Mouse (Mus musculus): ENCODE measurements around the gene Cdk5. TPM values are rescaled to one million over a fixed set of nuclear protein-coding genes. Genes with fewer than 3 reads are reported as not detected.

Gene Cdk5
- polyA plus RNA-seq, 1 experiment from 2014 or later: 95.9 TPM

DNA sequence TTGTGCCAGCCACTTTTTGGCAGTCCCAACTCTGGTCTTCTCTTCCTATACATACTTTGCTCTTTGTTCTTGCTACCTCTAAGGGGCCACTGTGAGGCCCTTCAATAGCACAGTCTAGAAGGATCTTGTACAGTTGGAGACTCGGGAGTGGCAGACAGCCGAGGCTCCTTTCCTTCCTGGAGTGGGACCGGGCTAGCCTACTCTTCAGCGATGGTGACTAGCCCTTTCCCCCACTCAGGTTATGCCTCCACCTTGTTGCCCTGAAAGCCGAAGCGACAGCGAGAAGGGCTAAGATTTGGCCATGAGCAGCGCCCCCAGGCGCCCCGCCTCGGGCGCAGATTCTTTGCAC, 3.9 kb upstream of the Cdk5 start:
- H3K9ac ChIP-seq (replicated peaks): no peak overlapping the region; the same call in 1 of the 2 replicates
- H3K36me3 ChIP-seq: peaks cover 29% of the 10 kb centered on the region
- peak overlapping the region; percentile 2; the same call in 1 of the 2 replicates for H3K4me3 ChIP-seq (replicated peaks)
- 15% methylated on average over 12 of the region's 12 CpGs for WGBS
- H3K4me1 ChIP-seq (replicated peaks): peaks cover 57% of the 10 kb centered on the region
- H3K27me3 ChIP-seq: peaks cover 11% of the 10 kb centered on the region
- no peak for ATAC-seq
- H3K9me3 ChIP-seq: no peaks in the 10 kb centered on the region
- H3K4me2 ChIP-seq (replicated peaks): peak overlapping the region; percentile 74
- no peak overlapping the region for H3K27ac ChIP-seq

DNA sequence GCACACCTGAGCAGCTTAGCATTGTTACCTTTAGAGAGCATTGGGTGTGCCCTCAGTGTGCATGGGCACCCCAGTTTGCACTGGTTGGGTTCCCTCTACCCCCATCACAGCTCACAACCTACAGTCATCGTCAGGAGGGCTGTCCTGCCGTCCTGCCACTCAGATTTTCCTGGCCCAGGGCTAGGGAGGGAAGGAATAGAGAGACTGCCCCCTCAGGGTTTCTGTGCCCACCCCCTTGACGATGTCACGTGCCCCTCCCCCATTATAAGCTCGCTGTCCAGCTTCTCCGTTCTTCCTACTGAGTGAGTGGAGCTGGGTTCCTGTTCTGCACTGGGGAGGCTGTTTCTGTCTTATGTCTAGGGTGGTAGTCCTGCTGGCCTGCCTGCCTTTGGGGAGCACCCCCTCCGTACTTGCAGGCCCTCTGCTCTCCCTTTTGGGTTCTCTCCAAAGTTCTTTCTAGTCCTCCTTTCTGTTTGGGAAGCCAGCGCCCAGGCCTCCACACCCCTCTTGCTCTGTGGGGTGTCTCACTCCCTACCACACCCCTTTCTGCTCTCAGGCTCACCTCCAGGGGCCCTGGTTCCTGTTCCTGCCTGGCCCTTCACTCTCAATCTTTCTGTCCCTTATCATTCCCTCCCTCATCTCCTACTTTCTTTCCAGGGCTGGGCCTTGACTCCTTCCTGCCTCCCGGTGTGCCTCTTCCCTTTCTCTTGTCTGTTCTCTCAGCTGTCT, 3.4 kb upstream of the Cdk5 start:
- whole genome bisulfite sequencing: 12% methylated on average over 9 of the region's 9 CpGs
- H3K4me3 ChIP-seq (replicated peaks): peak overlapping the region; percentile 67
- ATAC-seq: no peak
- H3K27me3 ChIP-seq: peaks cover 11% of the 10 kb centered on the region
- peaks cover 62% of the 10 kb centered on the region for H3K4me1 ChIP-seq (replicated peaks)
- H3K4me2 ChIP-seq (replicated peaks): peak overlapping the region; percentile 74
- peaks cover 23% of the 10 kb centered on the region for H3K36me3 ChIP-seq
- no peak overlapping the region for H3K27ac ChIP-seq
- H3K9ac ChIP-seq (replicated peaks): peak overlapping the region; percentile 74
- H3K9me3 ChIP-seq: no peaks in the 10 kb centered on the region

DNA sequence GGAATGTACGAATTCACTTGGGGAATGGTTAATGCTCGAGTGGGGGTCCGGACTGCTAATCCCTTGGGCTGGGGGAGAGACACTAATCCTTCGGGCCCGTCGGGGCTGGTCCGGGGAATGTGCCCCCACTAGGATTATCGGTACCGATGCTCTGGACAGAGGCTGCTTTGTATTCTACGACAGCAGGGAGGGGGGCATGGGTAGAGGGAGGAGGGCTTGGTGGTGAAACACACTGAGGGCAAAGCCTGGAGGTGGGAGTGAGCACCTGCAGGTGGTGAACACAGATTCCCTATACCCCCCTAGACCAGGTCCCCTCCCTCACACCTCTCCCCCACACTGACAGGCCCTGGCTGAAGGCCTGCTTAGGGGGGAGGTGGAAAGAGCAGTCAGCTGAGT, 2.7 kb upstream of the Cdk5 start:
- peak overlapping the region; percentile 91; the same call in 1 of the 2 replicates for H3K27ac ChIP-seq
- peak overlapping the region; percentile 74 for H3K9ac ChIP-seq (replicated peaks)
- H3K4me1 ChIP-seq (replicated peaks): peaks cover 64% of the 10 kb centered on the region
- peaks cover 21% of the 10 kb centered on the region for H3K36me3 ChIP-seq
- H3K4me3 ChIP-seq (replicated peaks): peak overlapping the region; percentile 67
- H3K27me3 ChIP-seq: peaks cover 11% of the 10 kb centered on the region
- WGBS: under 1% methylated on average over 10 of the region's 10 CpGs
- ATAC-seq: no peak
- no peaks in the 10 kb centered on the region for H3K9me3 ChIP-seq
- H3K4me2 ChIP-seq (replicated peaks): peak overlapping the region; percentile 74

DNA sequence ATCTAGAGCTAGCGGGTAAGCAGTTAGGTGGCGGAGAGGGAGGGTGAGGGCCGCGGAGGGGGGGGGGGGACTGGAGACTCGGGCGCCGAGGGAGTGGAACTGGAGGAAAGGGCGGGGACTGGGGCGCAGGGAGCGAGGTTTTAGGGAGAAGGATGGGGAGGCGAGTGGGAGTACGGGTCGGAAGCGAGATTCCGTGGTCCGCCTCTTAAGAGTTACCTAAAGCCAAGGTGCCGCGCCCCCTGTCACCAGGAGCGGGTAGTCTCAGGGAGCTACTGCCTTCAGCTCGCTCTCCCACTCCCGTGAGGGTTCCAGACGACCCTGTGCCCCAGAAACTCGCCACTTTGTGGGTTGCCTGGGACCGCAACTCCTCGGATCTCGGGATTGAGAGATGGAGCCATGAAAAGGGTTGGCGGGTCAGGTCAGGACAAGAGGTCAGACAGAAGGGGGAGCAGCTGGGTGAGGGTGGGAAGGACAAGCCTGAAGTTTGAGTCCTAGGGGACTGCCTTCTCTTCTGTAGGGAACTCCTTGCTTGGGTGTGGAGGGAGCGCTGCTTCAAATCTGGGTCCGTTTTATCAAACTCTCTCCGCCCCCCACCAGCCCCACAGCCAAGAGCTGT, 2.2 kb upstream of the Cdk5 start:
- Histone ChIP-seq H3K27ac (peak overlapping the region; percentile 91; the same call in 1 of the 2 replicates), H3K27me3 (peaks cover 11% of the 10 kb centered on the region), H3K4me1 (replicated peaks) (peaks cover 64% of the 10 kb centered on the region), H3K36me3 (peaks cover 21% of the 10 kb centered on the region), H3K9ac (replicated peaks) (peak overlapping the region; percentile 74), H3K4me3 (replicated peaks) (peak overlapping the region; percentile 67), H3K9me3 (no peaks in the 10 kb centered on the region), H3K4me2 (replicated peaks) (peak overlapping the region; percentile 74)
- 2% methylated on average over 17 of the region's 30 CpGs for WGBS
- ATAC-seq: no peak

DNA sequence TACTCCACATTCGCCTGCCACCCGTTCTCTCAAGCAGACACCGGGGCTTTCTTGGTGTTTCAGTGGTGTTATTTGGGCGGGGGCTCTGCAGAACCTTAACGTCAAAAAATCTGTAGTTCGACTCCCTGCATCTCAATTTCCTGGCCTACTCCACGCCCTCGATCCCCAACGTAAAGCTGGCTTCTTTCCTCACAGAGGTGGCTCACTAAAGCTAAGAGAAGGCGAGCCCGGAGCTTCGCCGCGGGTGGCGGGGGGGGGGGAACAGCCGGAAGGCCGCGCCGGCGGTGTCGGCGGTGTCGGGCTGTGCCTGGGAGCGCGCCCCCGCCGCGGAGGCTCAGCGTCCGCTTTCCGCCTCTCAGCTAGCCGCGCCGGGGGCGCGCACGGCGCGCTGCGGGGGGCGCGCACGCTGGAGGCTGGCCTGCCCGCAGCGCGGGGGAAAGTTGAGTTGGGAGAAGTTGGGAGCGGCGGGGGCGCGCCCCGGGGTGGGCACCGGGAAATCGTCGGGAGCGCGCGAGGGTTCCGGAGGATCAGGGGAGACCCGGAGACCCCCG, 1.6 kb upstream of the Cdk5 start:
- Histone ChIP-seq H3K36me3 (peaks cover 21% of the 10 kb centered on the region), H3K4me3 (replicated peaks) (peak overlapping the region; percentile 67), H3K4me1 (replicated peaks) (peaks cover 64% of the 10 kb centered on the region), H3K9me3 (no peaks in the 10 kb centered on the region), H3K27ac (peak overlapping the region; percentile 91), H3K4me2 (replicated peaks) (peak overlapping the region; percentile 74), H3K27me3 (peaks cover 11% of the 10 kb centered on the region), H3K9ac (replicated peaks) (peak overlapping the region; percentile 74)
- under 1% methylated on average over 59 of the region's 60 CpGs for WGBS
- no peak for ATAC-seq

DNA sequence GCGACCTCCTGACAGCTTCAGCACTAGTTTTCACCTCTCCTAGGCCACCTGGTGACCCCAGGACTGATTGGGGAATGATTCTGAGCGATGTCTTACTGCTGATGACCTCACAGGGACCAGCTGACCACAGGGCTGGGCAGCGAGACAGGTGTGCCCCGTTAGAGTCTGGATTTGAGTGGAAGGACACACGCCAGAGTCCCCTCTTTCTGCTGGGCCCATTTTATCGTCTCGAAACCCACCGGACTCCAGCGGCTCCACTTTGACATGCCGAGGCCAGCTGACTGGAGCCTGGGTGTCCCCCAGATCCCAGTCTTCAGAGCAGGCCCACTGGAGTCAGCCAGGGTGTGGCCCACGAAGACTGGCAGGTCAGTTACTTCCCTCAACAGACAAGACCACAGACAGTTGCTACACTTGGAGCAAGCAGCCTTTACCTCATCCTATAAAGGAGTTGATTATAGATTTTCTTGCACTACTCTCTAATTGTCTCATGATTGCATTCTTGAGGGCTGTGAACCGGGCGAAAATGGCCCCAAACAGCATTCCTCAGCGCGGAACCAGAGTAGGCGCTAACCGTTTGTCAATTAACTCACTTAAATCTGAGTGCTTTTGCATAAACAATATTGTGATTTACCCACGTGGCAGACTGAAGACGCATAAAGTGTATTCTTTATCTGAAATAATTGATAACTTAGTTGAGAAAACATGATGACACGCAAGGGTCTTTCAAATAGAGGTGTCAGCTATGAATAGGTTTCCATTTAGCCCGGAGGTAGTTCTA, 863 bp upstream of the Cdk5 start:
- H3K9me3 ChIP-seq: no peaks in the 10 kb centered on the region
- H3K27me3 ChIP-seq: peaks cover 11% of the 10 kb centered on the region
- peak overlapping the region; percentile 74 for H3K9ac ChIP-seq (replicated peaks)
- peak overlapping the region; percentile 91 for H3K27ac ChIP-seq
- H3K4me1 ChIP-seq (replicated peaks): peaks cover 64% of the 10 kb centered on the region
- 0 out of 2 replicates have a peak, but pooled peaks have one; percentile 0 for ATAC-seq
- H3K4me2 ChIP-seq (replicated peaks): peak overlapping the region; percentile 74
- peaks cover 23% of the 10 kb centered on the region for H3K36me3 ChIP-seq
- peak overlapping the region; percentile 67 for H3K4me3 ChIP-seq (replicated peaks)
- WGBS: 16% methylated on average over 21 of the region's 21 CpGs

DNA sequence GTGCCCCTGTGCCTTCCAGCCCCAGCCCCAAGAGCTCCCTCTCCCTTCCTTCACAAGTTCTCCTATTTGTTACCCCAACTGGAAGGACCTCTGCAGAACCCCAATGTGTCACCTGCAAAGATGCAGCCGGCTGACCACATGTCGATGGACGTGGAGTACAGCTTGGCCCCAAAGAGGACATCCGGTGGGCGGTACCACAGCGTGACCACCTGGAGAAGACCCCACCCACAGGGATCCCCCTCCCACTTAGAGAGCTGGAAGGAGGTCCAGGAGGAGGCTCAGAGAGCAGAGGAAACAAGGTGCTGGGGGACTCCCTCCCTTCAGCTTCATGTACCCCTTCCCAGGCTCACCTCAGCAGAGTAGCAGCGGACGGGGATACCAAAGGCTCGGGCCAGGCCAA, 2.9 kb downstream of the Cdk5 start:
- Histone ChIP-seq H3K36me3 (peaks cover 37% of the 10 kb centered on the region), H3K4me3 (replicated peaks) (no peak overlapping the region), H3K9ac (replicated peaks) (no peak overlapping the region), H3K4me1 (replicated peaks) (peaks cover 41% of the 10 kb centered on the region), H3K4me2 (replicated peaks) (no peak overlapping the region), H3K9me3 (no peaks in the 10 kb centered on the region), H3K27ac (no peak overlapping the region), H3K27me3 (0 out of 2 replicates have a peak, but pooled peaks cover 4% of the 10 kb centered on the region)
- 85% methylated on average over 9 of the region's 9 CpGs for WGBS
- no peak for ATAC-seq

DNA sequence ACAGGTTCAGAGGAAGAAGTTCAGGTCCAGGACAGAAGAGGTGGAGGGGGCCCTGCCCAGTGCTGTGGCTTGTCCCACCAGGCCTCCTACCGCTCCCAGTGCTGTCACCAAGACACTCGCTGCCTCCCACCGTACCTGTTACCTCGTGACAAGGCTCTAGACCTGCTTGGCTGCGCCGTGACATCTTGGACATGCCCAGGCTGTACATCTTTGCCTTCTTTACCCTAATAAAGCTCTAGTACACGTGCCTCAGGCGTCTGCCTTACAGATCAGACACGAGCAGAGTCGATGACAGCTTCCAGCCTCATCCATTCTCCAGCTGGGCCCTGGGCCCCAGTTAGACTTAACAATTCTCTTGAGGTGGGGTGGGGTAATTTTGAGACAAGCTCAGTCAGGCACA, 5.7 kb downstream of the Cdk5 start:
- Histone ChIP-seq H3K9ac (replicated peaks) (no peak overlapping the region), H3K4me2 (replicated peaks) (no peak overlapping the region), H3K27me3 (0 out of 2 replicates have a peak, but pooled peaks cover 4% of the 10 kb centered on the region), H3K4me1 (replicated peaks) (peaks cover 36% of the 10 kb centered on the region), H3K9me3 (no peaks in the 10 kb centered on the region), H3K27ac (no peak overlapping the region), H3K4me3 (replicated peaks) (no peak overlapping the region), H3K36me3 (peaks cover 37% of the 10 kb centered on the region)
- no peak for ATAC-seq
- WGBS: 91% methylated on average over 10 of the region's 10 CpGs

DNA sequence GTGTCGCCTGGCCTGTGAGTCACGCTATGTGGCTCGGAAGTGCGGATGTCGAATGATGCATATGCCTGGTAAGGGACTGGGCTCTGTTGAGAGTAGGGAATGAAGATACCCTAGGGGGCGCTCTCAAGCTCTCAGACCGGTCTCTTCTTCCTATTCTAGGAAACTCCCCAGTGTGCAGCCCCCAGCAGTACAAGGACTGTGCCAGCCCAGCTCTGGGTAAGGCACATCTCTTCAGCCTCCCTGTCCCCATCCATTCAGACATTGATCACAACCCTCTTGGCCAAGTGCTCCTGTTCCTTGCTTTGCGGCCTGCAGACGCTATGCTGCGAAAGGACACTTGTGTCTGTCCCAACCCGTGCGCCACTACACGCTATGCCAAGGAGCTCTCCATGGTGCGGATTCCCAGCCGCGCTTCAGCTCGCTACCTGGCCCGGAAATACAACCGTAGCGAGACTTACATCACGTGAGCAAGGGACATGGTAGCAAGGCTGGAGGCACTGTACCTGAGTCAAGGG, 7.1 kb downstream of the Cdk5 start:
- ATAC-seq: peak; percentile 70
- H3K4me2 ChIP-seq (replicated peaks): peak overlapping the region; percentile 20; the same call in 1 of the 2 replicates
- 0 out of 2 replicates have a peak overlapping the region, but pooled peaks have one; percentile 43 for H3K9ac ChIP-seq (replicated peaks)
- peaks cover 35% of the 10 kb centered on the region for H3K36me3 ChIP-seq
- H3K9me3 ChIP-seq: no peaks in the 10 kb centered on the region
- H3K27ac ChIP-seq: no peak overlapping the region
- H3K27me3 ChIP-seq: 0 out of 2 replicates have a peak, but pooled peaks cover 4% of the 10 kb centered on the region
- no peak overlapping the region for H3K4me3 ChIP-seq (replicated peaks)
- peaks cover 25% of the 10 kb centered on the region for H3K4me1 ChIP-seq (replicated peaks)
- WGBS: 6% methylated on average over 21 of the region's 21 CpGs

DNA sequence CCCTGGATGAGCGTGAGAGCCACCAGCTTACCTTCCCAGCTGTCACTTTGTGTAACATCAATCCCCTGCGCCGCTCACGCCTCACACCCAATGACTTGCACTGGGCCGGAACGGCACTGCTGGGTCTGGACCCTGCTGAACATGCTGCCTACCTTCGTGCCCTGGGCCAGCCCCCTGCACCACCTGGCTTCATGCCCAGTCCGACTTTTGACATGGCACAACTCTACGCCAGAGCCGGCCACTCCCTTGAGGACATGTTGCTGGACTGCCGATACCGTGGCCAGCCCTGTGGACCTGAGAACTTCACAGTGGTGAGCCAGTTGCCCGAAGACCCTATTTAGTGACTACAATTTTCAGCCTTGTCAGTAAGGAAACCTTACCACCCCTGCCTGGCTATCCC, 9.4 kb downstream of the Cdk5 start:
- Histone ChIP-seq H3K4me1 (replicated peaks) (peaks cover 25% of the 10 kb centered on the region), H3K36me3 (peaks cover 17% of the 10 kb centered on the region), H3K27ac (no peak overlapping the region), H3K4me2 (replicated peaks) (no peak overlapping the region), H3K9ac (replicated peaks) (no peak overlapping the region), H3K27me3 (0 out of 2 replicates have a peak, but pooled peaks cover 4% of the 10 kb centered on the region), H3K9me3 (no peaks in the 10 kb centered on the region), H3K4me3 (replicated peaks) (no peak overlapping the region)
- WGBS: 85% methylated on average over 13 of the region's 13 CpGs
- no peak for ATAC-seq

DNA sequence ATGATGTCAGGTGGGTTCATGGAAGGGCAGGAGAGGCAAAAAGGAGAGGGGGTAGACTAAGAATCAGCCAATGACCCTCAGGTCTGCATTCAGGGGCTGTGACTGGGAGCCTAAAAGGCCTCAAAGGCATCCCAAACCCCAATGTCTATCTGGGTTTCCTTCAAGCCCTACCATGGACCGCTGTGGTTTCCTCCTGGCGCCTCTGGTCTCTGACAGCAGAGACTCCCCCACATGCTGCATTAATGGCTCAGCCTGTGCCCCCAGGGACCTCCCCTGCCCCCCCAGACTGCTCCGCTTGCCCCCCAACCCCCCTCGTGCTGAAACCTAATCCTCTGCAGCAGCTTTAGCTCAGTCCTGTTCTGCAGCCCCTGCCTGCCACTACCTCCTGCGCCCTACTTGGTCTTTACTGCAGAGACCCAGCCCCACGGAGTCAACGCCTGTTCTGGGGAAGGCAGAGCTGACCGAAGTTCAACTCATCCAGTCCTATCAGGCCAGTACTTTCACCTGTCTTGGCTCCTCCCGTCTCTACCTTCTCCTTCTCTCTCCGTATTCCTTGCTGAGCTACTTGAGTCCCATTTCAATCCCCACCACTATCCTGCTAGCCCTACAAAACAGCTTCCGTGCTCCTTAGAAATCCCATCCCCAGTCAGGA, 10.2 kb downstream of the Cdk5 start, which contains the start of gene Asic3:
TSS of gene Asic3 (plus strand) at position 351 of the 652 bp plus-strand sequence.
- Histone ChIP-seq H3K27me3 (0 out of 2 replicates have a peak, but pooled peaks cover 4% of the 10 kb centered on the region), H3K36me3 (peaks cover 17% of the 10 kb centered on the region), H3K4me1 (replicated peaks) (peaks cover 25% of the 10 kb centered on the region), H3K9ac (replicated peaks) (no peak within 1 kb of the TSS), H3K4me2 (replicated peaks) (no peak within 1 kb of the TSS), H3K4me3 (replicated peaks) (no peak within 1 kb of the TSS), H3K9me3 (no peaks in the 10 kb centered on the region), H3K27ac (no peak within 1 kb of the TSS)
- WGBS: 52% methylated on average over 11 of the region's 11 CpGs
- ATAC-seq: no peak

Data from midbrain, embryonic 13.5 days (tissue).